Mouse (Mus musculus): ENCODE results near the gene Tada3. TPM values are rescaled to one million over a fixed set of nuclear protein-coding genes. Genes with fewer than 3 reads are reported as not detected.
A peak's percentile ranks its signal among the peaks of the same experiment; 100 is the strongest.
"Not testable (repeated sequence)": the region's sequence is repeated elsewhere in the genome, so short reads cannot be mapped to it uniquely, and the experiment has no call there.

Tada3 gene
- total RNA-seq, 2 experiments from 2014 or later, result 19.7 to 22.2 TPM

- no peak for DNase-seq
- intact Hi-C loops (cut with DNase I), result no loop called here
These were observed 27.1 kb downstream of the Tada3 start for GRCm38 (mm10) chr6:113350538-113350937.

GRCm38 (mm10) chr6:113346897-113347296 lies 30.8 kb downstream of the Tada3 start:
- DNase-seq, result no peak
- intact Hi-C loops (cut with DNase I), result no loop called here

- intact Hi-C loops (cut with DNase I), result loop anchor here (5.0 kb wide), 1 partner anchor 33 kb away; the partner anchor contains the start of genes Arpc4 and Tada3
- DNase-seq, result peak; percentile 83 to 84
These were observed 33.4 kb downstream of the Tada3 start for GRCm38 (mm10) chr6:113344321-113344720.

GRCm38 (mm10) chr6:113343177-113344092 lies 34.2 kb downstream of the Tada3 start, which contains the start of gene Camk1:
Camk1 (minus strand) TSS chr6:113343984.
- DNase-seq, result peak; percentile 87 to 88
- intact Hi-C loops (cut with DNase I), result loop anchor here (5.0 kb wide), 1 partner anchor 34 kb away; the partner anchor contains the start of genes Arpc4 and Tada3

- intact Hi-C loops (cut with DNase I), result loop anchor here (5.0 kb wide), 1 partner anchor 35 kb away; the partner anchor contains the start of genes Arpc4 and Tada3
- DNase-seq, result no peak
These were observed 35.4 kb downstream of the Tada3 start for GRCm38 (mm10) chr6:113342297-113342696.

- intact Hi-C loops (cut with DNase I), result loop anchor here (5.0 kb wide), 1 partner anchor 36 kb away; the partner anchor contains the start of genes Arpc4 and Tada3
- no peak for DNase-seq
These were observed 36.1 kb downstream of the Tada3 start for GRCm38 (mm10) chr6:113341574-113341973.

- intact Hi-C loops (cut with DNase I), result no loop called here
- DNase-seq, result peak; percentile 48 to 57
These were observed 40.6 kb downstream of the Tada3 start for GRCm38 (mm10) chr6:113336852-113337620.

- DNase-seq, result no peak
- intact Hi-C loops (cut with DNase I), result loop anchor here (5.0 kb wide), 1 partner anchor 133 kb away; no protein-coding TSS in a partner anchor
These were observed 43.5 kb downstream of the Tada3 start for GRCm38 (mm10) chr6:113334216-113334615.

GRCm38 (mm10) chr6:113333137-113333950 lies 44.3 kb downstream of the Tada3 start:
- DNase-seq, result peak; percentile 62 to 69
- intact Hi-C loops (cut with DNase I), result loop anchor here (5.0 kb wide), 1 partner anchor 134 kb away; no protein-coding TSS in a partner anchor

GRCm38 (mm10) chr6:113332734-113333133 lies 44.9 kb downstream of the Tada3 start:
- DNase-seq, result not testable (repeated sequence)
- intact Hi-C loops (cut with DNase I), result loop anchor here (5.0 kb wide), 1 partner anchor 135 kb away; no protein-coding TSS in a partner anchor

GRCm38 (mm10) chr6:113331721-113332120 lies 46.0 kb downstream of the Tada3 start:
- intact Hi-C loops (cut with DNase I), result loop anchor here (5.0 kb wide), 1 partner anchor 136 kb away; no protein-coding TSS in a partner anchor
- no peak for DNase-seq

GRCm38 (mm10) chr6:113330547-113330946 lies 47.1 kb downstream of the Tada3 start:
- intact Hi-C loops (cut with DNase I), result loop anchor here (5.0 kb wide), 1 partner anchor 137 kb away; no protein-coding TSS in a partner anchor

GRCm38 (mm10) chr6:113329396-113329795 lies 48.3 kb downstream of the Tada3 start:
- DNase-seq, result no peak
- intact Hi-C loops (cut with DNase I), result loop anchor here (10.0 kb wide), 1 partner anchor 45 kb away; the partner anchor contains the start of genes Arpc4 and Tada3

More at GRCm38 (mm10) chr6:113330547-113330946, 47.1 kb downstream of the Tada3 start:
- DNase-seq, result no peak

GRCm38 (mm10) chr6:113326533-113327315 lies 51.0 kb downstream of the Tada3 start, which contains the start of gene Ogg1:
Ogg1 (plus strand) TSS chr6:113326972.
- intact Hi-C loops (cut with DNase I), result loop anchor here (2.0 to 10.0 kb wide), 2 partner anchors 18 to 48 kb away; partner anchors contain the start of genes Arpc4 and Tada3

More at GRCm38 (mm10) chr6:113326533-113327315, 51.0 kb downstream of the Tada3 start, which contains the start of gene Ogg1:
- DNase-seq, result peak; percentile 96 to 97

Measured in heart, postnatal 14 days (tissue).